Mouse (Mus musculus) C3H10T1/2 (cell line): ENCODE data around the gene Gm17093. TPM values are rescaled to one million over a fixed set of nuclear protein-coding genes. Genes with fewer than 3 reads are reported as not detected.

ENCODE experiments used
- polyA plus RNA-seq, 2 experiments: library from polyadenylated mRNA; unstranded; fragments of >200 nt; fragmentation: generic; extraction: Trizol; gene quantifications; one replicate each; pipeline ENCODE4 v1.2.1; 2012; ENCODE audit warnings: missing spikeins in 2 of 2

Gene Gm17093
- not detected for polyA plus RNA-seq

GRCm38 (mm10) chr14:44517976-44518375, at the start of gene Gm17093:
TSS of gene Gm17093 (plus strand) at chr14:44518276.

GRCm38 (mm10) chr14:44492163-44492562, 25.9 kb upstream of the Gm17093 start, which contains the start of gene BC061237:
TSS of gene BC061237 (plus strand) at chr14:44492463.

Other genes starting within 250 kb of the Gm17093 start
- gene Gm8220, start 232.7 kb upstream of the Gm17093 start, polyA plus RNA-seq: under 1 TPM in 1 of 2 experiments, not detected in 1; 0.05 TPM
- gene Gm5930, start 179.7 kb upstream of the Gm17093 start, polyA plus RNA-seq: under 1 TPM; 0.02 to 0.22 TPM
- not detected for gene Gm8229, start 152.9 kb upstream of the Gm17093 start, polyA plus RNA-seq
- gene Gm3371, start 107.6 kb upstream of the Gm17093 start, polyA plus RNA-seq: under 1 TPM in 1 of 2 experiments, not detected in 1; 0.02 TPM
- not detected for gene Gm8232, start 84.6 kb upstream of the Gm17093 start, polyA plus RNA-seq
- not detected for gene BC061237, start 25.8 kb upstream of the Gm17093 start, polyA plus RNA-seq
- gene Gm8247, start 64.9 kb downstream of the Gm17093 start, polyA plus RNA-seq: not detected
- gene Gm5624, start 109.7 kb downstream of the Gm17093 start, polyA plus RNA-seq: 1 to 10 TPM; 1.5 to 7.9 TPM
- gene Gm8257, start 188.2 kb downstream of the Gm17093 start, polyA plus RNA-seq: not detected
- gene Gm8267, start 232.1 kb downstream of the Gm17093 start, polyA plus RNA-seq: not detected